Mouse (Mus musculus) thymus, postnatal 36 days (tissue): Measurements from ENCODE around the gene Gm10401.
A peak's percentile ranks its signal among the peaks of the same experiment; 100 is the strongest.

ENCODE experiments used
- DNase-seq, 2 experiments: peaks; one replicate each; pipeline ENCODE4 v3.0.0; 2022; ENCODE audit warnings: mixed read lengths in 2 of 2

Gm10401 gene

DNA sequence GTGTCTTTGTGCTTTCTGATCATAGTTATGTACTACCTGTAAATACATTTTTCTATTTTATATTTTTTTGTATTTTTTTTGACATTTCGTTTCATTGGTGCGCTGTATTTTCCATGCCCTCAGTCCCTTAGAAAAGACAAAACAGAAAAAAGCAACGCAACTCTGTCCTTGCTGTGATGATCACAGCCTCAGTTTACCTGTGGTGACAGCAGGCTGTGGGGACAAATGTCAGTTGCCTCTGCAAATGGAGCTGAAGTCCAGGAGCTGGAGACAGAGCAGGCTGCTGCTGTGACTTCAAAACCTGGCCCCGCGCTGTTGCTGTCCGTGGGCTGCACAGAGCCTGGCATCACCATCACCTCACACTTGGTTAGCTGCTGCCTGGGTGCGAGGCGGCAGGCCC is at the start of gene Gm10401:
Gm10401 (minus strand) TSS at position 101 of the 400 bp plus-strand sequence.
- no peak for DNase-seq

DNA sequence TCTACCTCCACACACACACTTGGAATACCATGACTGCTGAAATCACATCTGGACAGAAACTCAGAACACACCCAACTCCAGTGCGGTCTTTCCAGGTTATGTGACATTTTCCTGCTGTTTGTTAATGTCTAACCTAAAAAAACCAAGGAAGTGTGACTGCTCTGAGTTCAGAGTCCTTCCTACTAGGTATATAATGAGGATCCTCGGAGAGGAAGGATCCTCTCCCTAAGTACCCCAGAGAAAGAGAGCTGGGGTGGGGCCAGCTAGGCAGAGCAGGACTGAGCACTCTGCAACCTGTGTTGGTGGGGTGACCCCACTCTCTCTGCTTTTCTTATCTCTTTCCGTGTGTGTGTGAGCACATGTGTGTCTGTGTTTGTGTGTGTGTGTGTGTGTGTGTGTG is 49.3 kb upstream of the Gm10401 start:
- no peak for DNase-seq

- DNase-seq = no peak
Measured at GRCm38 (mm10) chr5:115146747-115147130, 48.6 kb upstream of the Gm10401 start.

- no peak for DNase-seq
Measured at GRCm38 (mm10) chr5:115145976-115146746, 48.1 kb upstream of the Gm10401 start.

DNA sequence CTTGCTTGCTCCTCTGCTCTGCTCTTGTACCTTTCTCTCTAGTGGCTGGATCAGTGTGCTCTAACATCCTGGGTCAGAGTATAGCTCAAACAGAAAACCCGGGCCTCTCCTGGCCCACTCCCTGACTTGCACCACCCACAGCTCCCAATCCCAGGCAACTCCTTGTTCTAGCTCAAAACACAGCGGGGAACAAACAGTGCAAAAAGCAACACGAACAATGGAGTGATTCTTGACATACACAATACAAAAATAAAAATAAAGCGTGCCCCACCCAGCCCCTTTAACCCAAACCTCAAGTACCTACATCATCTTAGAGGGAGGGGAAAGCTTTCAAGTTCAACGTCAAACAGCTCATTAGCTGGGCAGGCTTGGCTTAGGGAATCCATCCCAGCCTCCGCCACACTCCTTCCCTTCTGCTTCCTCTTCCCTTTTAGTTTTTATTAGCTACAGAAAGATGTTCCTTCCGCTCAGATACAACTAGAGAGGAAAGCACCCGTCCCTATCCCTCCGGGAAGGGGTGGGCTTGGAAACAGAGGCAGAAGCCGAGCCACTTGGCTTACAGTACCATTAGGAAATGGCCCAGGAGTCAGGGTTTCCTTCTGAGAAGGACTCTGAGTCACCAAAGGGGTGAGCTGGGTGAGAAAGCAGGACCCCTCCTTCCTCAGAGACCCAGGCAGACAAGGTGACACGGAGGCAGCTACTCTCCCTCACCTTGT is 47.3 kb upstream of the Gm10401 start:
- no peak for DNase-seq

- no peak for DNase-seq
Measured at GRCm38 (mm10) chr5:115144471-115144870, 46.4 kb upstream of the Gm10401 start.

DNA sequence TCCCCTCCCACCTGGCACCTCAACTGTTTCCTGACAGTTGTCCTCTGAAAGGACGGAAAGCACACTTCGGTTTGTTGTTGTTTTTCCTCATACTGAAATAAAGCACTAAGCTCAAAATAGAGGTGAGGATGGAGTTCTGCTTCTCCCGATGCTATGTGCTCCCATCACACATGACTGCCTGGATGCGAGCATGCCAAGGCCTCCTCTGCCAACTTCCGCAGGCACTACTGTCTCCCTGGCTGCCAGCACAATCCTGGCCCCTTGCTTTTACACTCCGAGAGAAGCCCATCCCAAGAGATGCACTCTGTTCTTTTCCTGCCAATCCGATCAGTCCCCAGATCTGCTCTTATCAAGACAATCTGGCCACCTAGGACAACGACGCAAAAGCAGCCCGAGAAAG is 45.5 kb upstream of the Gm10401 start:
- DNase-seq = no peak

GRCm38 (mm10) chr5:115142166-115142697 is 44.1 kb upstream of the Gm10401 start:
- DNase-seq = no peak

DNA sequence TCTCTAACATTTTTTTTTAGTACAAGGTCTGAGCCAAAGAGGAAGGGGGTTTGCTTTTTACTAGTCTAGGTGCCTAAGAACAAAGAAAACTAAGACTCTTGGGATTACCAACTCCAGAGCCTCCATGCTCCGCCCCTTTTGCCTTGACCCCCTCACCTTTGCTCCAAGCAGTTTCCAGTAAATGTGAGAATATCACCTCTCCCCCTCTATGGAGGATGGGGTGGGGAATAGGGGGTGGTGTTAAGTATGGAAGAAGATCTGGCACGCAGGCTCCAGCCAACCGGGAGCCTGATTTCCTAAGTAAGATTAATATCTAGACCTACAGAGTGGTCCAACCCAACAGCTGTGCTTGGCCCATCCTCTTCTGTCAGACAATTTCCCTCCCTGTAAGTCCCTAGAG is 42.6 kb upstream of the Gm10401 start:
- DNase-seq = no peak

DNA sequence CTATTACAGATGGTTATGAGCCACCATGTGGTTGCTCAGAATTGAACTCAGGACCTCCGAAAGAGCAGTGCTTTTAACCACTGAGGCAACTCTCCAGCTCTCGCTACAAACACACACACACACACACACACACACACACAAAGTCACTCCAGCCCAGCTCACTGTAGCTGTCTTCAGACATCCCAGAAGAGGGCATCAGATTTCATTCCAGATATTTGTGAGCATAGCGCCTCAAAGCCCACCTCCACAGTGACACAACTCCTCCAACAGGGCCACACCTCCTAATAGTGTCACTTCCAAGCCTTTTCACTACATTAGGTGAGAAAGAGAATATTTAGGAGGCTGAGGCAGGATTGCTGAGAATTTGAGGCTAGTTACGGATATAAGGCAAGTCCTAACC is 41.0 kb upstream of the Gm10401 start:
- no peak for DNase-seq

DNA sequence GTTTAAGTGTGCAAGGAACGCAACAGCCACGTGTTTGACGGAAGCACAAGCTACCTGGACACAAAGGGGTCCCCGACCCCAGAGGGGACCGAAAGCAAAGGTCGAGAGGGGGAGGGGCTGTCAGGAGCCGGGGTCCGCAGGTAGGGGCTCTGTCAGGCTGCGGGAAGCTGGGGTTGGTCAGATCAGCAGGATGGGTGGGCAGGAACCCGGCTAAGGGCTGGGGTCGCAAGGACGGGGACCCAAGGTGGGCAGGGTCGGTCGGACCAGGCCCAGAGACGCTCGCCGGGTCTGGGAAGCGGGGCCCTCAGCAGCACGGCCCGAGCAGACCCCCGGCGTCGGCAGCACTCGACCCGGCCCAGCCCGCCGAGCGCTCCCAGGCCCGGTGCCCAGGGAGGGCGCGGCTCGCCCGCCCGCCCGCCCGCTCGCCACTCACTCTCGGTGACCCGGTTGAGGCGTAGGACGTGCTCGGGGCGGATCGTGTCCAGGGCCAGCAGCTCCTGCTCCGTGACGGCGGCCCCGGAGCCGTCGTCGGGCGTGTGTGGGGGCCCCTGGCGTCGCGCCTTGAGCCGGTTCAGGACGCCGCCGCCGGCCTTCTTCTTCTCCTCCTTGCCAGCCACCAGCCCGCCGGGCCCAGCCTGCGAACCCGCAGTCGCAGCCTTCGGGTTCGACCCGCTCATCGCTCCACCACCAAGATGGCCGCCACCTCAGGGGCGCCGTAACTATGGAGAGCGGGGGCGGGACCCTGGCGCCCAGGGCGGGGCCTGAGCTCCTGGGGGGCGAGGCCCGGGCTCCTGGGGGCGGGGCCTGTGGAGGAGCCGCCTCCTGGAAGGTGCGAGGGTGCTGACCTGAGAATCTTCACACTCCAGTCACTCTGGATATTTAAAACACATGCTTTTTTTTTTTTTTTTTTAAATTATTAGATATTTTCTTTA is 36.4 kb upstream of the Gm10401 start, which contains the start of gene Unc119b:
Unc119b (minus strand) TSS at position 742 of the 932 bp plus-strand sequence.
- DNase-seq = peak; percentile 91

DNA sequence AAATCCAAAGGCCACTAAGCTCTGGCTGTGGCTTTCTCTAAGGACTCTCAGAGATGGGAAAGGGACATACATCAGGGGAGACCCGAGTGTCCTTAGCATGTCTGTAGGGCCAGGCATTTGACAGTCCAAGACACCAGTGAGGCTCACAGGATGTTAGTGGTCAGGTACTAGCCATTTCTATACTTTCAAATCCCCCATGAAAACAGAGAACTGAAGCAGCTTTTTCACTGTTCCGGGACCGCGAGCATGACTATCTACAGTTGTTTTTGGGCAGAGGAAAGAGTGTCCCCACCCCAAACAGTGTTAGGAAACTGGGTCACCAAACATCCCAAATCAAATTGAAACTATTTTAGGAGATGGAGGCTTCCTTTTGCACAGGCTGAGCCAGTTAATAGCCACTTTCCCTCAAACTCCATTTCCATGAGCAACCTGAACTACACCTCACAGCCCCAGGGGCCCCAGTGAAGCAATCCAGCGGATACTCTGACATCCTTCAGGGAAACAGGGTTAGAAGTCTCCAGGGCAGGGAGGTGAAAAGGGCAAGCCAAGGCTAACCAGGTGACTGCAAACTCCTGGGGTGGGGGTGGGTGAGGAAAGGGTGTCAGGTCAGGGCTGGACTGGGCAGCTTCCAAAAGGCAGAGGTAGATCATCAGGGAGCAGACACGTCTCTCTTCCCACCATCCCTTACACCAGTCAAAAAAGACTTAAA is 35.4 kb upstream of the Gm10401 start:
- DNase-seq = no peak

DNA sequence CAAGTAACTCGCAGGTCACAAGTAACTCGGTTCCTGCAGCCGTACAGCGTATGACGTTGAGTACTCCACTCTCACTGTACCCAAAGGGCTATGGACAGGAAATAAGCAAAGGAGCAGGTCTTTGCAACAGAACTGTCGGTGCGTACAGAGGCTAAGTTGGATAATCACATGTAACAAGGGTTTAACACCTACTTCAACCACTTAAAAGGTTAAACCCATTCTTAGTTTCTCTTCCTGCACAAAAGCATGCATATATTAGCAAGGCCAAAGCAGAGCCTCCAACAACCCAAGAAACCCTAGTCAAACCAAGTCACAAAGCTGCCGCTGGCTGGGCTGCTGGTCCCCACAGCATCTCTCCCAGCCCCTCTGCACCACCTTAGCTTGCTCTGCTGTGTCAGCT is 34.4 kb upstream of the Gm10401 start:
- no peak for DNase-seq

- DNase-seq = no peak
Measured at GRCm38 (mm10) chr5:115129328-115129727, 31.2 kb upstream of the Gm10401 start.

DNA sequence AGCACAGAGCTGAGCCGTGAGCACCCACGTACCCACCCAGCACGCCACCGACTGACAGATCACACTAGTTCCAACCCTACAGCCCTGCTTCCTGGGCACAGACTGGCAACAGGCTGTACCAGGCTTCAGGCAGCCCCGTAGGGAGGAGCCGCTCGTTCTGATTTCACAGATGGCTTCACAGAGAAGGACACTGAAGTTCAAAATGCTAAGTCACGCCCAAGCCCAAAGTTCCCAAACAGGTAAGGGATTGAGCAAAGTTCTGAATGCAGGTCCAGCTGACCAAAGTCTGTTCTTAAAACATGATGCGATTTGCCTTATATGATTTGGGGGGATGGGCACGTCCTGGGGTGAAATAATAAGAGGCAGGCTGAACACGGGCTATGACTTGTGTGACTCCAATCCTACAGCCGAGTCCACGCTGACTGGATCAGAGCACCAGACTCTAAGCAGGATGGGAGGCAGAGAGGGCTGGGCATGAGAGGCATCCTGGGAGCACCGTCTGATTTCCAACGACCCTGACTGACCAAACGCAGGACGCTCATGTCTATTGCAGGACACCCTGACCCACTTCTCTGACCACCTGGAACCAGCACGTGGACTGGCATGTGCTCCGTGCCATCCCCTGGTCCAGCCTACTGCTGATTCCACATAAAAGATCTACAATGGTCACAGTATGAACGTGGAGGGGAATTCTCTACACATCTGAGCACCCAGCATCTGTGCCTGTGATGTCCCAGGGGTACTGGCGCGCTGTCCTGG is 29.5 kb upstream of the Gm10401 start:
- DNase-seq = no peak

GRCm38 (mm10) chr5:115126578-115127312 is 28.6 kb upstream of the Gm10401 start:
- no peak for DNase-seq

DNA sequence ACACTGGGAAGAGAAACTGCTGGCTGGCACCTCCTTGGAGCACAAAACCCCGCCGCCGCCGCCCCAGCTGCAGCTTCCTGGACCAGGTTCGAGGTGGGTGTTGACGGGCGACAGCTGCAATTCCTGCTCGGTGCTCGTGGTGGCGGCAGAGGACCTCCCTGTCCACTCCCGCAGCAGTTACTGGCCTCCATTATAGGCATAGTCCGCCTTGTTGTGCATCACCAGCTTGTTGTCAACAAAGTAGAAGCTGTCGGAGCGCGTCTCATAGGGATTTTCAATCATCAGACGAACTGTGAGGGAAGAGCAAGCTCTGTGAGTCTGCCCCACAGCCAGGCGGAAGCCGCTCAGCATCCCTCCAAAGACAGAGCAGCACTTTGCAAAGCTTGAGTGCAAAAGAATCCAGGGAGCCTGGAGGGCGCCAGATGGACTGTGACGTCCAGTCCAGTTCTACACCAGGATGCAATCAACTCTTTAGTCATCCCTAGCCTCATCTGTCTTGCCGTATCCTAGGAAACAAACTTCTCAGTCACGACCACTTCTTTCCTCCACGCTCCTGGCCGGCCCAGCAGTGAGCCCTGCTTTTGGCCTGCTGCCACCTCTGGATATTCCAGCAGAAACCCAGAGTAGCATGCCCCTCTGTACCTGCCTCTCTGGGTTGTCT is 27.2 kb upstream of the Gm10401 start:
- peak; percentile 88 for DNase-seq

DNA sequence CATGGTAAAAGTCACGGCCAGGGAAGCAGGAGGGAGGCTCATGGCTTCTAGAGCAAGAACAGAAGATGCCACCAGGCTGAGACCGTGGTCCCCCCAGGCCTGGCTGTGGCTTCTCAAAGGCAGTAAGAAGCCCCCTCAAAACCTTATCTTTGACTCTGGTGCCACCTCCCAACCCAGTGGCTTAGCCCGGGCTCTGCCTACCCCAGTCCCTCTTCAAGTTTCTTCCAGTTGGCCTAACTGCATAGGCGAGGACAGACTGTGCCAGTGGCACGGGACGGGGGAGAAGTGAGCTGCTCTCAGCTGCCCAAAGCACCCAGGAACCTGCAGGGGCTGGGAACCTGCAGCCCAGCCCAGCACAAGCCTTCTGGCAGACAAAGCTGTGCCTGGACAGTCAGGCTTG is 26.6 kb upstream of the Gm10401 start:
- peak in 1 of 2 experiments; percentile 30 for DNase-seq

- no peak for DNase-seq
Measured at GRCm38 (mm10) chr5:115120978-115121377, 22.9 kb upstream of the Gm10401 start.

DNA sequence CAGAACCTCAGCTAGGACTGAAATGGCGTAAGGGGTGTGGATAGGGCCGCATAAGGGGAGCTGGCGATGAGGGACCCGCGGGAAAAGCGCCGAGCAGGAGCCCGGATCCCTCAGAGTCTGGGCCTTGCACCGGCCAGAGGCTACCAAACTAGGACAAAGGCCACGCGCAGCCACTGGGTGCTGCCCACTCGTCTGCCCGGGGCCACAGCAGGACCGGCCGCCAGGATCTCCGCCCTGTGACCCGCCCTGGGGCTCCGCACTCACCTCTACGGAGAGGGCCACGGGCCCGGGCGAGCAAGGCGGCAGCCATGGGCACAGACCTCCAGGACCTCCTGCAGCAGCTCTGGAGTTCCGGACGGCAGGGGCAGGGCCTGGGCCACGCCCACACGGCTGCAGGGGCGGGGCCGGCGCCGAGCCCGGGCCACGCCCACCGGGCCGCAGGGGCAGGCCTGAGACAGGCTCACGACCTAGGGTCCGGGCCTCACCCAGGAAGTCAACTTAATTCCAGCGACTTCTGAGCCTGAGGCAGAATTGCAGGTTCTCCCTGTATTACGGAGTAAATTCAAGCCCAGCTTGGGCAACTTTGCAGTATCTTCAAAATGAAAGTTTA is 21.0 kb upstream of the Gm10401 start, which contains the start of gene Acads:
Acads (minus strand) TSS at position 386 of the 610 bp plus-strand sequence.
- DNase-seq = peak; percentile 92 to 96
